Mouse (Mus musculus): ENCODE measurements around the gene Lrrc17.

DNA sequence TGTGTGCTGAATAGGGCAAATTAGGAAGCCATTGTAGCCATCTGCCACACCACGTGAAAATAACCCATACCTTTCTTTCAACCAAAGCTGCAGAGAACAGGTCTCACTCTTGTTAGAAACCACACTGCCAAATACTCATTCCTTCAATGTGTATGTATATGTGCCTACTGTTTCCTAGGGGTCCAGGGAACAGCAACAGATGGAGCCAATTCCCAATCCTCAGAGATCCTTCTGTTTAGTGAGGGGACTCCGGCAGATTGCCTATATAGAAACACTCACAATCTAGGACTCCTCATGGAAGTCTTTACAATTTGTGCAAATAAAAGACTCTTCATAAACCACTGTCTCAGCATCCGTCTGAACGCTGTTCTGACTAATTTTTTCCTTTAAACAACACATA lies 25.2 kb upstream of the Lrrc17 start:
- TF ChIP-seq EP300 (IDR thresholded peaks at IDR 0.05; ENCODE audit: insufficient read depth, low read depth, low read length) (no peak), CTCF (IDR thresholded peaks at IDR 0.05; ENCODE audit: low read depth, low read length) (no peak)
